Mouse (Mus musculus) heart, postnatal 0 days (tissue): ENCODE measurements around the gene Cyth3.

Experiments
- CTCF ChIP-seq: IDR thresholded peaks from 2 replicates; pipeline ENCODE4 v1.5.1; 2016; ENCODE audit warnings: antibody characterized with exemption, control low read depth, low read depth
- EP300 ChIP-seq: IDR thresholded peaks from 2 replicates; pipeline ENCODE4 v1.6.1; 2016; ENCODE audit warnings: antibody characterized with exemption, low read depth

- TF ChIP-seq CTCF (no peak), EP300 (no peak)
These were observed 110.1 kb downstream of the Cyth3 start, which contains the start of gene Usp42 for GRCm38 (mm10) chr5:143732180-143732891.
